In genomic region chr8:46305733-46306349, GRCm38 (mm10) we compare ENCODE assay signal across 10 mouse cellular contexts. TPM values are rescaled to one million over a fixed set of nuclear protein-coding genes. Genes with fewer than 3 reads are reported as not detected.
DNase-seq lines count a peak whose midpoint lies in the region; ATAC-seq and TF ChIP-seq lines count a peak whose summit lies in the region.
"Had no signal": no experiment of that assay in that cellular context is flagged by ENCODE, and none has a peak within 500 bp of the region (broad histone marks: within the 10 kb centered on the region; RNA-seq: fewer than 3 reads in every experiment).

No protein-coding gene starts in this region.

- no peak overlapping the region for H3K9ac ChIP-seq in hindbrain, postnatal 0 days (replicated peaks; ENCODE audit: low read length)
- H3K9ac ChIP-seq in ES-Bruce4 (ENCODE audit: low read depth, poor library complexity, severe bottlenecking): no peak overlapping the region
- H3K9ac ChIP-seq in forebrain, postnatal 0 days: no peak overlapping the region
- H3K9ac ChIP-seq: embryonic facial prominence, embryonic 13.5 days had no signal

- H3K27ac ChIP-seq in hindbrain, postnatal 0 days: no peak overlapping the region
- H3K27ac ChIP-seq in hindbrain, embryonic 10.5 days: no peak overlapping the region
- H3K27ac ChIP-seq in ES-Bruce4 (ENCODE audit: insufficient read depth, low read length): no peak overlapping the region
- H3K27ac ChIP-seq in forebrain, postnatal 0 days (ENCODE audit: low read depth, low read length): no peak overlapping the region
- H3K27ac ChIP-seq: embryonic facial prominence, embryonic 13.5 days; macrophage had no signal

- no peaks in the 10 kb centered on the region for H3K4me1 ChIP-seq in hindbrain, postnatal 0 days (ENCODE audit: insufficient read depth, low read length)
- H3K4me1 ChIP-seq in hindbrain, embryonic 10.5 days (replicated peaks): no peaks in the 10 kb centered on the region
- H3K4me1 ChIP-seq in ES-Bruce4 (ENCODE audit: control insufficient read depth, insufficient read depth, low read length): no peaks in the 10 kb centered on the region
- H3K4me1 ChIP-seq in forebrain, postnatal 0 days (ENCODE audit: insufficient read depth): no peaks in the 10 kb centered on the region
- H3K4me1 ChIP-seq: embryonic facial prominence, embryonic 13.5 days had no signal

- peak overlapping the region; percentile 16; the same call in 1 of the 2 replicates for H3K4me2 ChIP-seq in hindbrain, postnatal 0 days (ENCODE audit: low read depth, low read length)
- H3K4me2 ChIP-seq in forebrain, postnatal 0 days (ENCODE audit: low read depth): no peak overlapping the region
- H3K4me2 ChIP-seq: embryonic facial prominence, embryonic 13.5 days had no signal

- no peaks in the 10 kb centered on the region for H3K9me3 ChIP-seq in hindbrain, postnatal 0 days (ENCODE audit: low read length)
- H3K9me3 ChIP-seq in hindbrain, embryonic 10.5 days: no peaks in the 10 kb centered on the region
- no peaks in the 10 kb centered on the region for H3K9me3 ChIP-seq in ES-Bruce4 (replicated peaks; ENCODE audit: control insufficient read depth, insufficient read depth, low read length, poor library complexity, severe bottlenecking)
- H3K9me3 ChIP-seq in forebrain, postnatal 0 days (ENCODE audit: low read length): no peaks in the 10 kb centered on the region
- H3K9me3 ChIP-seq: embryonic facial prominence, embryonic 13.5 days had no signal

- H3K27me3 ChIP-seq in hindbrain, postnatal 0 days (ENCODE audit: insufficient read depth, low read length): no peaks in the 10 kb centered on the region
- peaks cover 80% of the 10 kb centered on the region for H3K27me3 ChIP-seq in hindbrain, embryonic 10.5 days (ENCODE audit: insufficient read depth, poor library complexity, severe bottlenecking)
- peaks cover 3% of the 10 kb centered on the region; the same call in 1 of the 2 replicates for H3K27me3 ChIP-seq in ES-Bruce4 (ENCODE audit: control insufficient read depth, insufficient read depth, low read length, poor library complexity, severe bottlenecking)
- H3K27me3 ChIP-seq in forebrain, postnatal 0 days (ENCODE audit: insufficient read depth, low read length): no peaks in the 10 kb centered on the region
- H3K27me3 ChIP-seq: embryonic facial prominence, embryonic 13.5 days had no signal

- H3K36me3 ChIP-seq in hindbrain, postnatal 0 days (ENCODE audit: insufficient read depth, low read length): no peaks in the 10 kb centered on the region
- no peaks in the 10 kb centered on the region for H3K36me3 ChIP-seq in hindbrain, embryonic 10.5 days
- no peaks in the 10 kb centered on the region for H3K36me3 ChIP-seq in ES-Bruce4 (ENCODE audit: control insufficient read depth, insufficient read depth, low read length, poor library complexity, severe bottlenecking)
- no peaks in the 10 kb centered on the region for H3K36me3 ChIP-seq in forebrain, postnatal 0 days (ENCODE audit: insufficient read depth)
- H3K36me3 ChIP-seq: embryonic facial prominence, embryonic 13.5 days had no signal

- DNase-seq in hindbrain, postnatal 0 days (ENCODE audit: low spot score): peak; percentile 84
- no peak for DNase-seq in hindbrain, embryonic 10.5 days (ENCODE audit: low spot score)
- peak; percentile 60 for DNase-seq in c-Kit-positive CD71-positive TER-119-positive erythroid progenitor cells, embryonic 14.5 days (ENCODE audit: low spot score)
- peak; percentile 70 for DNase-seq in forebrain, postnatal 0 days
- DNase-seq in kidney, postnatal 4 days: peak; percentile 34 to 37
- DNase-seq in retina, adult 2 months (ENCODE audit: low read depth, low spot score): peak; percentile 40

- no peak overlapping the region for H3K4me3 ChIP-seq in hindbrain, postnatal 0 days (ENCODE audit: low read length)
- H3K4me3 ChIP-seq in hindbrain, embryonic 10.5 days: no peak overlapping the region
- H3K4me3 ChIP-seq in ES-Bruce4 (ENCODE audit: low read depth, low read length): no peak overlapping the region
- no peak overlapping the region for H3K4me3 ChIP-seq in forebrain, postnatal 0 days (ENCODE audit: low read depth, low read length)
- H3K4me3 ChIP-seq: embryonic facial prominence, embryonic 13.5 days had no signal

- WGBS in hindbrain, postnatal 0 days: 8% methylated on average over 9 of the region's 9 CpGs
- WGBS in hindbrain, embryonic 10.5 days: 10% methylated on average over 9 of the region's 9 CpGs
- 5% methylated on average over 9 of the region's 9 CpGs for WGBS in forebrain, postnatal 0 days

- TF ChIP-seq EP300 in ES-Bruce4 (IDR thresholded peaks at IDR 0.05; ENCODE audit: insufficient read depth, low read depth, low read length): no peak

- TF ChIP-seq CTCF in hindbrain, postnatal 0 days (IDR thresholded peaks at IDR 0.05; ENCODE audit: low read depth): peak; percentile 79
- TF ChIP-seq CTCF in ES-Bruce4 (IDR thresholded peaks at IDR 0.05; ENCODE audit: low read depth, low read length): peak; percentile 64
- TF ChIP-seq CTCF in forebrain, postnatal 0 days (IDR thresholded peaks at IDR 0.05; ENCODE audit: low read depth): peak; percentile 74

- 0 out of 2 replicates have a peak, but pooled peaks have one; percentile 18 for ATAC-seq in hindbrain, postnatal 0 days
- ATAC-seq in forebrain, postnatal 0 days: no peak
- ATAC-seq in monocyte, adult 5-6 weeks (replicated peaks; ENCODE audit: insufficient number of reproducible peaks, low FRiP score, low TSS enrichment, poor library complexity, severe bottlenecking): no peak

- TF ChIP-seq POLR2A in ES-Bruce4 (IDR thresholded peaks at IDR 0.05; ENCODE audit: insufficient read depth, low read length): no peak

RNA-seq across cellular contexts. Expression of gene Helt, which starts 11.4 kb away (rescaled TPM):
- total RNA-seq in hindbrain, postnatal 0 days (2014; rRNA removed): 0.52 TPM in 1 of 2 replicates, not detected in the other
- 0.11 and 0.15 TPM in 2 replicates for polyA plus RNA-seq in hindbrain, postnatal 0 days (2015; fragmentation: Nextera tagmentation; extraction: Ambion mirVana)
- polyA plus RNA-seq in hindbrain, embryonic 10.5 days (2016; fragmentation: Nextera tagmentation; extraction: Ambion mirVana): 0.27 and 0.41 TPM in 2 replicates
- not detected in 2 replicates for polyA plus RNA-seq in ES-Bruce4 (2011; ENCODE audit: insufficient read depth, insufficient read length, low read depth, missing spikeins)
- total RNA-seq in forebrain, postnatal 0 days (2014; rRNA removed): 0.90 and 0.92 TPM in 2 replicates
- 0.81 and 1.4 TPM in 2 replicates for polyA plus RNA-seq in forebrain, postnatal 0 days (2015; fragmentation: Nextera tagmentation; extraction: Ambion mirVana)
- total RNA-seq in monocyte, adult 5-6 weeks (2017): not detected in 3 replicates
- polyA plus RNA-seq: embryonic facial prominence, embryonic 13.5 days; macrophage had no signal
